Mouse (Mus musculus) spleen, adult 12 weeks (tissue): Measurements from ENCODE around the gene Mtmr12.

Experiments used
- DNase-seq: peaks from one replicate; pipeline ENCODE4 v3.0.0; 2022; ENCODE audit warnings: low spot score

Mtmr12 gene

DNA sequence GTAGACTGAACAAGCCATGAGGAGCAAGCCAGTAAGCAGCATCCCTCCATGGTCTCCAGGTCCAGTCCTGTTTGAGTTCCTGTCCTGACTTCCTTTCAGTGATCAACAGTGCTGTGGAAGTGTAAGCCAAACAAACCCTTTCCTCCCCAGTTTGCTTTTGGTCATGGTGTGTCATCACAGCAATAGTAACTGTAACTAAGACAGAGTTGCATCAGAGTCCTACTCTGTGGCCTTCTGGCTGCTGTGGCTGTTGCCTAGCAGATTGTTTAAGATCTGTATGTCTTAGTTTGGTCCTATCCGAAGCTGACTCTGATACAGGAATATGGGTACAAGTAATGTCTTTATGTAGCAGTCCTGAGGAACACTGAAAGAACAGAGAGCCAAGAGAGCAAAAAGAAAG is 75.0 kb downstream of the Mtmr12 start:
- DNase-seq = no peak

DNA sequence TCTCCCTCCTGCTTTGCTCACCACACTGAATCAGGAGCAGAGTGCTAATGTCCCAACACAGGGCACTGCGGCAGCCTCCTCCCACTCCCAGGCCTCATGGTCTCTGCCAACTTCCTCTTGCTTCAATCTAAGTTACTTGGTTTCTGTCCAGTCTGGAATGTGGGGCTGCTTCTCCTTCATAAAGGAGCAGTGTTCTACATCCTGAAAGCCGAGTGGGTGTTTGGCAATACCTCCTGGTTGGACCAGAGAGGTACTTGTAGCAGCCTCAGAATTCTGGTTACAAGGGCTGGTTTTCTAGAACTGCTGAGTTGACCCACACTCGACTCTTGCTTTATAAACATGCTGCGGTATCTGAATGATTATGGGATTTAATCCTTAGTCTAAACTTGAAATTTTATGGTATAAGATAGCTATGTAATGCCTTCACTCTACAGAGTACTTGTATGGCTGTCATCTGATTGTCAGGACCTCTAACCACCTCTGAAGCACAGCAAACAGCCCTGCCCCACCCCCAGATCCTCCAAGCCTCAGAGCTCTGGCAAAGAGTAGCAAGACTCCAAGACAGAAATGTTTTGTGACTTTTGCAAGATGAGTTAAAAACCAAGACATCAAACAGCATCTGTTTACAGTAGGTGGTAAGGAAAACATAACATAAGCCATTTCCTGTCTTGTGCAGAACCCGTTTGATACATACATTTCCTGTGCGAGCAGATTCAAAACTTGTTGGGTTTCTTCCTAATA is 80.1 kb downstream of the Mtmr12 start:
- no peak for DNase-seq

DNA sequence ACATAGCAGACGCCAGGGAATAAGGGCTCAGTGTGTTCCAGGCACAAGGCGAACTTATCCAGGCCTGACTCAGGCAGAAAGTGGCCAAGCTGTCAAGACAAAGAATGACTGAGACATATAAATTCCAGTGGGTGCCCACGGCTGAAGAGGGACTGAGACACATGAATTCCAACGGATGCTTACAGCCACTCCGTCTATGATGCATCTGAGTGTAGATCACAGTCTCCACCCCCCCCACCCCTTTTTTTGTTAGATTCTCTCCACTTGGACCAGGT is 80.6 kb downstream of the Mtmr12 start:
- DNase-seq = no peak

DNA sequence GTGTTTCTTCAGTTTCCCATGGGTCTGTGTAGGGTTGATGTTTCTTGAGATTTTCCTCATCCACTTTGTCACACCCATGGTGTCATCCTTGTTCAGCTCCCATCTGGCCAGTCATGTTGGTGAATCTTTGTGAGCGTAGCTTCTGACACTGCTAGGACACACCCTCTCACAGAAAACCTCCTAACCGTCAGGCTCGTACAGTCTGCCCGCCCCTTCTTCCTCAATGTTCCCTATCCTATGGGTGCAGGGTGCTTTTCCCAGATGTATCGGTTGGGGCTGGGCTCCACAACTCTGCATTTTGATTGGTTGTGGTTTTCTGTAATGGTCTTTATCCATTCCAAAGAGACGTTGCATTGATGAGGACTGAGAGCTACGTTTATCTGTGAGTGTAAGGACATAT is 85.5 kb downstream of the Mtmr12 start:
- DNase-seq = no peak

DNA sequence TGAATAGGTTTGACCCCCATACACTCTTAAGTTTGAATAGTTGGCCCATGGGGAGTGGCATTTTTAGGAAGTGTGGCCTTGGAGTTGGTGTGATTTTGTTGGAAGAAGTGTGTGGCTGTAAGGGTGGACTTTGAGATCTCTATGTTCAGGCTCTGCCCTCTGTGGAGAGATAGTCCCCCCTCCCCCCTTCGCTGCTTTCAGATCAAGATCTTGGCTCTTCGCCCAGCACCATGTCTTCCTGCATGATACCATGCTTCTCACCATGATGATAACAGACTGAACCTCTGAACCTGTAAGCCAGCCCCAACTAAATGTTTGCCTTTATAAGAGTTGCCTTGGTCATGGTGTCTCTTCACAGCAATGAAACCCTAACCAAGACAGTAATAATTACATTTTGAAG is 86.9 kb downstream of the Mtmr12 start:
- DNase-seq = no peak

DNA sequence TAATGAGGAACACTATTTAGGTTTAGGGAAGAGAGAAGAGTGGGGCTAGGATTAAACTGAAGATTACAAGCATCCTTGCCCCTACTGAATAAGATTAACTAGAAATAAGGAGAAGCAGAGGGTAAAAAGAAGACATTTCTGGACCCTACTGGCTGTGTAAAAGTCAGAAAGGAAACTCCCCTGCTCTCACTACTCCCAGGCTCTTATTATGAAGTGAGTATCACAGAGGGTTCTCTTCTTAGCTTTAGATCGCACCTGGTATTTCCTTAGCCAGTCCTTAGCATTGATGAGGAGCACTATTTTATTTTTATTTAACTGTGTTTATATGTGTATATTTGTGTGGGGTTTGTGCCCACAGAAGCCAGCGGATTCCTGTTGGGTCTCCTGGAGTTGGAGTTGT is 91.4 kb downstream of the Mtmr12 start:
- no peak for DNase-seq

DNA sequence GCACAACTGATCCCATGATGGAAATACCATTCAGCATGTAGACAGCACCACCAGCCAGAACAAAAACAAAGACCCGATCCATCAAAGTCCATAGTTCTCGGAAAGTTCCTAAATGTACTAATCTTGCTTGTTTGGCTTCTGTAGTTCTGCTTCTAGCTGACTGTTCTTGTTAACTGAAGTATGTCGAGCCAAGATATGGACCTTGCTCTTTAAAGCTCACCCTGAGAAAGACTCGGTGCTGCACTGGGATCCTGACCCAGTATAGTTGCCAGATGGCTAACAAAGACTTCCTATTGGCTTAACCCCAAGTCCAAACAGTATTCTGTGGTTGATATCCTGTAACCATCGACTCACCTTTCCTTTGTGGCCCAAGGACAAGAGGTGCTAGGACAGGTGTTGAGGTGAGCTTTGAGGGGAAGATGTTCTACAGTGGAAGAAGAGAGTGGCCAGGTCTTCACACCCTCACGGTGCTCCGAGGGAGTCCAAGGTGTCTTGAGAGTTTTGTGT is 93.5 kb downstream of the Mtmr12 start:
- no peak for DNase-seq

DNA sequence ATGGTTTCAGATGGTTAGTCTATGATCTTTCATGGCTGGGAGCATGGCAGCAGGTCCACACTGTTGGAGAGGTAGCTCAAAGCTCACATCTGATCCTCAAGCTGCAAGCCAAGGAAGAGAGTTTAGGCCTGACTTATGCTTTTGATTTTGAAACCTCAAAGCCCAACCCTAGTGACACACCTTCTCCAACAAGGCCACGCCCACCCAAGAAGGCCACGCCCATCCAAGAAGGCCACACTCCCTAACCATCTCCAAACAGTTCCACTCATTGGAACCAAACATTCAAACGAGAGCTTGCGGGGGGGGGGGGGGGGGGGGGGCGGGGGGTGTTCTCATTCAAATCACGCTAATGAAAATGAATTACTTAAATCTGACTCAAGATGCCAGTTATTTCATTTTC is 96.9 kb downstream of the Mtmr12 start:
- no peak for DNase-seq

DNA sequence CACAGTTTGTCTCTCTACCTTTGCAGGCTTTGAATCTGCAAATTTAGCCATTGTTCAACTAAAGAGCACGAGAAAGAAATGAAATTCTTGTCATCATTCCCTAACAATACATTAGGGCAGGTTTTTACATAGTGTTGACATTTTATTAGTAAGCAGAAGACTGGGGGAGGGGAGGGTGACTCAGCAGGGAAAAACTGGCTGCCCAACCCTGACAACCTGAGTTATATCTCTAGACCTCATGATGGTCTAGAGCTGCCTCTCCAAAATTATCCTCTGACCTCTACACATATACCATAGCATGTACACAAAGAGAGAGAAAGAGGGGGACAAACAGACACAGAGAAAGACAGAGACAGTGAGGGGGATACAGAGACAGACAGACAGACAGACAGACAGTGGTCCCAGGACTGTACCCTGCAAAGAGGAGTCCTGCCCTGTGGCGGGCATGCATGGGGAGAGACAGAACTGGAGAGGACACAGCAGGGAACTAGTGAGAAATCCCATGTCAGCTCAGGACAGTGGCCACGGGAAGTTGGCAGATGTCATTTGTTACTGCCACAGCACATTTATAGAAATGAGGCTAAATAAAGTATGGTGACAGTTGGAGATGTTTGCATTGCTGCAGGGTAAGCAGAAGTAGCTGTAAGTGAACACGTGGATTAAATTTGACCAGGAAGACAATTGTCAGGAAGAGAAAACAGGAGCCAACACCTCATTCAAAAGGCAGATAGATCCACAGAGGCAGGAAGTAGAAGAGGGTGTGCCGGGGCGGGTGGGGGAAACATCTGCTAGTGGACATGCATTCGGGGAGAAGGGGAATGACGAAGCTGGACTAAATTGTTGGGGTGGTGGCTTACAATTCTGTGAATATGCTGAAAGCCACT is 101.6 kb downstream of the Mtmr12 start:
- no peak for DNase-seq

DNA sequence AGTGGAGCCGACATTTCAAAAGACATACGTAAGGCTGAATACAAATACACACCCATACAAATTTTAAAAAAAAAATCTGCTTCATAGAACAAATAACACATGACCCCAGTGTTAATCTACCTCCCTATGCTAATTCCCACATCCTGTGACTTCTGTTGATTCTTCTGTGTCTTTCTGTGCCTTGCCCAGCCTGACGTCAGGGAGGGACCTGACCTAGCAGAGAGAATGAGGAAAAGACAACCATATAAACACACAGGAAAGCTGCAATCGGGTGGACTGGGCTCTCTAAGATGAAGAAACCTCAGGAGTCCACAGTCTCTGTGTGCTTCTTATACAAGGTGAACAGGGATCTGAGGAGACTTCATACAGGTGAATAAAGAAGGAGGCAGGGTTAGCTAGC is 102.3 kb downstream of the Mtmr12 start:
- DNase-seq = no peak

DNA sequence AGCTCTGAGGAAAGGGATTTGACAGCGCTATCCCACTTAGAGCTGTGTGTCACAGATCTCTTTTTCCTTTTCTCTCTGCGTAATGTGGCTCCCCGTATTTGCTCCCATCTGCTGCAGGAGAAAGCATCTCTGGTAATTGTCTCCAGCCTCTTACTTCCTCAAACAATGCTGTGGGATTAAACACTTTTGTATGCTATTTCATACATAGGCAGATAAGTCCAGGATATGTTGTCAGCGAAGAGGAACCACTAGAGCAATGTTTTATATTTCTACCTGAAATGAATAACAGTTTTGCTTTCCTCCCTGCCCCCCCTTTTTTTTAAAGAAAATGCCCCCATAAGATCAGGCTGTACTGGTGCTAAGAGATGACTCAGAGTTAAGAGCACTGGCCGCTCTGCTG is 103.7 kb downstream of the Mtmr12 start:
- DNase-seq = no peak

DNA sequence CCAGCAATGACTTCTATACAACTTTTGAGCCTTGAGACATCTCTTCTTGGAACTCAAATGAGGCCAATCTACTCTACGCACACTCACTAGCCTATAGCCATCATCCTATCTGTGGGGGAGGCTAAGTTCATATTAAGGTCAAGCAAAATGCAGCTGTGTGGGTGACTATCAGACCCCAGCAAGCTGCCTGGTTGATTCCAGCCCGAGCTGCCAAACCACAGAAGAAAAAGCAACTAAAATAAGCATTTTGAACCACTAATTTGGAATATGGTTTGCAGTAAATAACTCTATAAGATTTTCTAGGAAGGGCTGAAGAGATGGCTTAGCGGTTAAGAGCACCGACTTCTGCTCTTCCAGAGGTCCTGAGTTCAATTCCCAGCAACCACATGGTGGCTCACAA is 105.8 kb downstream of the Mtmr12 start:
- DNase-seq = no peak

DNA sequence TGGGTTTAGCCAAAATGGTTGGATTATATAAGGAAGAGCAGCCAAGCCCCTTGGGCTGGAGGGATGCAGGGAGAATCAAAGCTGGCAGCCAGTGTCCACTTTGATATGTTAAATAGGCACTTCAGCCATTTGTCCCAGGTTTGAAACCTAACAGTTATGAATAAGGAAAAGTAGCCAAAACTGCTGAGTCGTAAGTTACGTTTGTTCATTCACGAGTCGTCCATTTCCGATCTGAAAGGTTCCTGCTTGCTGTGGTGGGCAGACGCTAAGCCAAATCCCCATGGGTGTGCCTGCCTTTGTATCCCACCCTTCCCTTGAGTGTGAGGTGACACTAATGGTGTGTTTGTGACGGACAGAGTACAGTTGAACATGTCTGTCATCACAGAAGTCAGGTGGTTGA is 106.6 kb downstream of the Mtmr12 start:
- no peak for DNase-seq

DNA sequence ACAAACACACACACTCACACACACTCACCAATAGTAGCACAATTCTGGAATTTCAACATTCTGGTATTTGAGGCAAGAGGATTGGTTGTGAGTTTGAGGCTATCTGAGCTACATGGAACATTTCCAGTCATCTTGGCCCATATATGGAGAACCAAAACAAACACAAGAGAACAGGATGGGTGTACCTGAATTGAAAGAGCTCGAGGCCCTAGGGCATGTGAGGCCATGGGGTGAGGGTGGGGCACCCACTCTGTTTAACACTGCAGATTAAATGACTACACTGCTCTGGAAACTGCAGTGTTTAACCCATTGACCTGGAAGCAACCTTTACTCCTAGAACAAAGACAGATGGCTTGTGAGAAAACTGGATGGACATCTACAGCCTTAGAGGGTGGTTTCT is 108.4 kb downstream of the Mtmr12 start:
- DNase-seq = no peak

DNA sequence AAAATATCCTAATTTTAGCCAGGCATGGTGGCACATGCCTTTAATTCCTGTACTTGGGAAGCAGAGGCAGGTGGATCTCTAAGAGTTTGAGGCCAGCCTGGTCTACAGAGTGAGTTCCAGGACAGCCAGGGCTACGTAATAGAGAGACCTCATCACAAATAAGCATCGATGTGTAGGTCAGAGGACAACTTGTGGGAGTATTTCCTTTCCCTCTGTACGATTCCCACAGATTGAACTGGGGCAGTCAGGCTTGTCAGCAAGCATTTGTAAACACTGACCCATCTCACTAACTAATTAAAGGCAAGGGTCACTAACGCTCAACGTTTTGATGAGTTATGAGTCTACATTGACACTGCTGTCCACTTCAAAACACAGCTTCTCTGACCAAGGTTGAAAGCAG is 109.8 kb downstream of the Mtmr12 start:
- DNase-seq = no peak

DNA sequence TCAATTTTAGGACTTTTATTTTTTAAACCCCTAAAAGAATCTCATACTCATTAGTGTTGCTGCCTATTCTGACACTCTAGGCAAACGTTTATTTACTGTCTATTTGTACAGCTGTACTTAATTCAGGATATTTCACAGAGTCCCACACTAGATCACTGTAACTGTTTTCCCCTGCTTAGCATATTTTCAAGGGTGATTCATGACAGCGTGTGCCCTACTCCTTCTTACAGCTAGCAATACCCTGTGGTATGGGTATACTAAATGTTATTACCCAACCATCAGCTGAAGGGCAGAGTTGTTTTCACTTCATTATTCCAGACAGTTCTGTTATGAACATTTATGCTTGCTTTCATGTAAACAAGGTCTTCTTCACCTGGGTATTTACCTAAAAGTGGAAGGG is 111.2 kb downstream of the Mtmr12 start:
- DNase-seq = no peak

DNA sequence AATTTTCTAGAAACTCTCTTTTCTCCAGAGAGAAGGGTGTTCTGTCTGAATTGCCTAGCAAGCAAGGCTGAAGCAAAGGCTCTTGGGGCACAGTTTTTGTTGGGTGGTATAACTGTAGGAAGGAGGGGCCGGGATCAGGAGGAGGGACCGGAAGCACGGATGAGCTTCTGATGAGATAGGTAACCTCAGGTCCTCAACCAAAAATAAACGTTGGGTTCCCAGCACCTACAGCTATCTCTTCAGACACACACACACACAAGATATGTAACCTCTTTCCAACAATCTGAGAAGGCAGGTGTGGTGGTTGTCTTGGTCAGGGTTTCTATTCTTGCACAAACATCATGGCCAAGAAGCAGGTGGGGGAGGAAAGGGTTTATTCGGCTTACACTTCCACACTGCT is 112.5 kb downstream of the Mtmr12 start:
- no peak for DNase-seq

DNA sequence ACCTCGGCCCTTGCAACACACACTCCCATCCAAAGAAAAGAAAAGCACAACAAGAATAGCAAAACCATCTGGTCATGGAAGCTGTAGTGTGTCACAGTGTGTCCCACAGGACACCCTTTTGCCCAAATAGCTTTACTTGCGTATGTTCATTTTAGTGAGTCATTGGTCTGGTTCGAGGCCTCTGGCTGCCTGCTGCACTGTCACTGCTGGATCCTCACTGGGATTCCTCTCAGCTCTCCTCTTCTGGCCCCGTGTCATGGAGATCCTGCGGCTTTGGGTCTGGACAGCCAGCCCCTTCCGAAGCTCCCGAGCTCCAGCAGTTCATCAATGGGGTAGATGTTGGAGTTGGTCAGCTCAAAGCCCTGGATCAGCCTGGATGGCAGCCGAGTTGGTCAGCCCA is 113.6 kb downstream of the Mtmr12 start:
- DNase-seq = no peak

DNA sequence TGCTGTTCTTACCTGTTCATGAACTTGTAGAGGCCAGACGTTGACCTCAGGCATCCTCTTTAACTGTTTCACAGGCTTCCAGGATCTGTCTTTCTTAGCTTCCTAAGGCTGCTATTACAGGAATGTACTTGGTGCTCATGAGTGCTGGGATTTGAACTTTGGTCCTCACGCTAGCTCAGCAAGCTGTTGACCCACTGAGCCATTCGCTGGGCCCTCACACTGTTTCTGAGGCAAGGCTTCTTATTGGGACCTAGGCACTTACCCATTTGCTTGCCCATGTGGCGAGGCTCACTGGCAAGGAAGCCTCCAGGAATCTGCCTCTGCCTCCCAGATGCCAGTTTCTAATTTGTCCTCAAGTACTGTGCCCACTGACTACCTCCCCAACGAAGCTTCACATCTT is 115.1 kb downstream of the Mtmr12 start:
- no peak for DNase-seq

DNA sequence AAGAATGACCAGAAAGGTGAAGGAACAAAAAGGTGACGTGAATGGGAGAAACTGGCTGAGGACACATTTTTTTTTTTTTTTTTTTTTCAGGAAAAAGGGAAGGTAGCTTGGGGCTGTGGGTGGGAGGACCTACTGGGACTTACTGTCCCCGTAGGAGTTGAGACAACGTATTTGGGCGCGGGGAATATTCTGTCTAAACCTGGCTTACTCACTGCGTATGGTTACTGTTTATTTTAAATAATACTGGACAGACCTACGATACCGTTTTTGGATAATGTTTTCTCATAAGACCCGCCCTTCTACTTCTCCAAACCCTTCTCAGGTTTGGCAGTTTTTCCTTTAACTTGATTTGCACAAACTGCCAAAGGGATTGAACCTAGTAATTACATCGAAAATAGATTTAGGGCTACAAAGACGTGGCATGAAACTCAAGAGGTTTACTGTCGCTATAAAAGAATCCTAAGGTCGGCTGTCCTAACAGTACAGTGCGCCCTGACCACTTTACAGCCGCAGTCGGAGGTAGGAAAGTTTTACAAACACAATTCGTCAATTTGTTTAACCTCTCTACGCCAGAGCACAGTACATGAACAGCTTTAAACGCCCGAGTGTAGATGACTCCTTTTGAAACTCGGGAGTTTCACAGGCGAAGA is 115.7 kb downstream of the Mtmr12 start:
- no peak for DNase-seq

DNA sequence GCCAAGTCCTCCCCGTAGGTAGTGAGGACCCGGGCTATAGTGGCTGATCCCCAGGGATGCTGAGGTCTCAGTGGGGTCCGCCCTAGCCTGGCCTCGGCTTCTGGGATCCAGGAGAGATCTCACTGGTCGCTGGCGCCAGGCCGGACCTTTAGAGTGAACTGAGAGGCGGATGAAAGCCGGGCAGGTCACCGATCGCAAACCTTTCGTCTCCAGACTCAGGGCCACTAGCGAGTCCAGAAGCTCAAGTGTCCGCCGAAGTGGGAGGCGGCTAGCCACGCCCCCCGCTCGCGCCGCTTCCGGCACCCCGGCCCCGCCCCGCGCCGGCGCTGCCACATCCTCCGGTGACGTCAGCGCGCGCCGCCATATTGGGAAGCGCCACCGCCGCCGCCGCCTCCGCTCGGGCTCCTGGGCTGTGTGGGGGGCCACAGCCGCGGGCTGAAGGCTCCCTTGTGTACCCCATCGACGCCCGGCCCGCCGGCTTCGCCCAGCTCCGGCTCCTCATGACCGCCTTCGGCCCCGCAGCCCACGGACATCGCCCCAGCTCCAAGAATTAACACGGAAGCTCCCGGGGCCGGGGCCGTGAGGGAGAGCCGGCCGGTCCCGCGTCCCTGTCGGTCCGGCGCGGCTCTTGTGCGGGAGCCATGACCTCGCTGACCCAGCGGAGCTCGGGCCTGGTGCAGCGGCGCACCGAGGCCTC is 116.4 kb downstream of the Mtmr12 start, which contains the start of gene Golph3:
TSS of gene Golph3 (plus strand) at position 360 of the 697 bp plus-strand sequence.
- DNase-seq = peak; percentile 89
